Mouse (Mus musculus): Measurements from ENCODE around the gene Bach1.

GRCm38 (mm10) chr16:87712986-87713693 lies 14.4 kb downstream of the Bach1 start:
- TF ChIP-seq CTCF (IDR thresholded peaks at IDR 0.05; ENCODE audit: extremely low read depth, insufficient read depth, insufficient read length, insufficient replicate concordance) (no peak), POLR2A (IDR thresholded peaks at IDR 0.05; ENCODE audit: low read depth, low read length) (no peak)

All from spleen, adult 2 months (tissue).